Mouse (Mus musculus) MEL (cell line): ENCODE results near the gene Rtn2. TPM values are rescaled to one million over a fixed set of nuclear protein-coding genes. Genes with fewer than 3 reads are reported as not detected.

ENCODE experiments used
- DNase-seq: peaks from one replicate; pipeline ENCODE4 v3.0.0; 2011; ENCODE audit warnings: low read depth, low spot score
- H3K27ac ChIP-seq: 2 replicates; pipeline ENCODE4 v1.5.1; 2012; ENCODE audit warnings: low read depth, mild to moderate bottlenecking, control low read depth, low read length, moderate library complexity; ENCODE audit not compliant: control insufficient read depth
- H3K27me3 ChIP-seq, 2 experiments: fragments of 150-350 bp in 1 of 2; sonication (generic) in 1 of 2; 2 replicates each; pipeline ENCODE4 v1.6.1; 2012; ENCODE audit warnings: low read length in 2 of 2, mild to moderate bottlenecking in 2 of 2, improper control_type of control experiment in 1 of 2, moderate library complexity in 1 of 2; ENCODE audit not compliant: insufficient read depth in 2 of 2, control insufficient read depth in 1 of 2
- H3K36me3 ChIP-seq, 2 experiments: 2 replicates each; pipeline ENCODE4 v1.6.1; 2012 to 2014; ENCODE audit warnings: low read length in 2 of 2, improper control_type of control experiment in 1 of 2, inconsistent platforms in 1 of 2, mild to moderate bottlenecking in 1 of 2; ENCODE audit not compliant: insufficient read depth in 2 of 2, control insufficient read depth in 1 of 2
- H3K4me1 ChIP-seq, 2 experiments: fragments of 150-350 bp in 1 of 2; sonication (generic) in 1 of 2; 2 replicates each; pipeline ENCODE4 v1.6.1; 2012; ENCODE audit warnings: low read length in 2 of 2, improper control_type of control experiment in 1 of 2, mild to moderate bottlenecking in 1 of 2; ENCODE audit not compliant: insufficient read depth in 2 of 2, control insufficient read depth in 1 of 2
- H3K4me3 ChIP-seq, 2 experiments: fragments of 150-350 bp in 1 of 2; sonication (generic) in 1 of 2; 2 replicates each; pipeline ENCODE4 v1.5.1; 2012; ENCODE audit warnings: low read depth in 2 of 2, low read length in 2 of 2, mild to moderate bottlenecking in 2 of 2, moderate library complexity in 2 of 2, control low read depth in 1 of 2, improper control_type of control experiment in 1 of 2; ENCODE audit not compliant: control insufficient read depth in 1 of 2, insufficient read depth in 1 of 2
- H3K79me2 ChIP-seq: 2 replicates; pipeline ENCODE4 v1.6.1; 2012; ENCODE audit warnings: mild to moderate bottlenecking, low read length, moderate library complexity; ENCODE audit not compliant: control insufficient read depth, poor library complexity, insufficient read depth
- H3K9ac ChIP-seq: 2 replicates; pipeline ENCODE4 v1.6.1; 2012; ENCODE audit warnings: low read depth, mild to moderate bottlenecking, control low read depth, low read length, moderate library complexity; ENCODE audit not compliant: control insufficient read depth, poor library complexity, severe bottlenecking
- H3K9me3 ChIP-seq: fragments of 150-350 bp; sonication (generic); replicated peaks from 2 replicates; pipeline ENCODE4 v1.6.1; 2012; ENCODE audit warnings: mild to moderate bottlenecking, low read length, improper control_type of control experiment, moderate library complexity; ENCODE audit not compliant: insufficient read depth
- BHLHE40 ChIP-seq: IDR thresholded peaks from 2 replicates; pipeline ENCODE4 v1.6.1; 2012; ENCODE audit warnings: low read depth, mild to moderate bottlenecking, inconsistent platforms, low read length, improper control_type of control experiment, borderline replicate concordance
- CHD1 ChIP-seq: IDR thresholded peaks from 2 replicates; pipeline ENCODE4 v1.6.1; 2012; ENCODE audit warnings: low read depth, mild to moderate bottlenecking, inconsistent platforms, low read length, improper control_type of control experiment
- CTCF ChIP-seq, 3 experiments: IDR thresholded peaks in 2 of 3; conservative IDR thresholded peaks in 1 of 3; 2 replicates each; pipeline ENCODE4 v1.5.1; 2011 to 2012; ENCODE audit warnings: low read length in 3 of 3, low read depth in 2 of 3, mild to moderate bottlenecking in 2 of 3, improper control_type of control experiment in 1 of 3, inconsistent platforms in 1 of 3, mixed read lengths in 1 of 3, moderate library complexity in 1 of 3; ENCODE audit not compliant: control insufficient read depth in 1 of 3, insufficient read depth in 1 of 3, poor library complexity in 1 of 3, severe bottlenecking in 1 of 3
- ELF1 ChIP-seq: IDR thresholded peaks from 2 replicates; pipeline ENCODE4 v1.6.1; 2014; ENCODE audit warnings: low read depth, mild to moderate bottlenecking, inconsistent platforms, low read length, improper control_type of control experiment, moderate library complexity
- EP300 ChIP-seq, 2 experiments: IDR thresholded peaks; 2 replicates each; pipeline ENCODE4 v1.6.1; 2011; ENCODE audit warnings: improper control_type of control experiment in 2 of 2, low read length in 2 of 2, low read depth in 1 of 2, mild to moderate bottlenecking in 1 of 2
- GABPA ChIP-seq: IDR thresholded peaks from 2 replicates; pipeline ENCODE4 v1.6.1; 2012; ENCODE audit warnings: low read depth, mild to moderate bottlenecking, inconsistent platforms, low read length, improper control_type of control experiment, moderate library complexity
- GATA1 ChIP-seq: IDR thresholded peaks from 2 replicates; pipeline ENCODE4 v1.6.1; 2011; ENCODE audit warnings: low read depth, low read length, improper control_type of control experiment
- JUND ChIP-seq: IDR thresholded peaks from 2 replicates; pipeline ENCODE4 v1.6.1; 2011; ENCODE audit warnings: low read depth, mild to moderate bottlenecking, improper control_type of control experiment, low read length
- KAT2A ChIP-seq: conservative IDR thresholded peaks from 2 replicates; pipeline ENCODE4 v1.6.1; 2012; ENCODE audit warnings: low read depth, low read length, improper control_type of control experiment, inconsistent platforms
- MAZ ChIP-seq: IDR thresholded peaks from 2 replicates; pipeline ENCODE4 v1.6.1; 2012; ENCODE audit warnings: low read depth, mild to moderate bottlenecking, inconsistent platforms, low read length, improper control_type of control experiment
- MXI1 ChIP-seq: IDR thresholded peaks from 2 replicates; pipeline ENCODE4 v1.6.1; 2011; ENCODE audit warnings: mild to moderate bottlenecking, low read depth, low read length, improper control_type of control experiment
- MYC ChIP-seq: IDR thresholded peaks from 2 replicates; pipeline ENCODE4 v1.6.1; 2011; ENCODE audit warnings: low read depth, mild to moderate bottlenecking, low read length, improper control_type of control experiment, moderate library complexity
- NELFE ChIP-seq: IDR thresholded peaks from 2 replicates; pipeline ENCODE4 v1.6.1; 2011; ENCODE audit warnings: low read depth, low read length, improper control_type of control experiment
- NRF1 ChIP-seq: IDR thresholded peaks from 2 replicates; pipeline ENCODE4 v1.6.1; 2014; ENCODE audit warnings: low read depth, mild to moderate bottlenecking, inconsistent platforms, low read length, improper control_type of control experiment, moderate library complexity; ENCODE audit not compliant: poor library complexity, insufficient read depth, severe bottlenecking
- SMC3 ChIP-seq: IDR thresholded peaks from 2 replicates; pipeline ENCODE4 v1.6.1; 2011; ENCODE audit warnings: low read depth, low read length, improper control_type of control experiment
- TAL1 ChIP-seq: IDR thresholded peaks from 2 replicates; pipeline ENCODE4 v1.6.1; 2012; ENCODE audit warnings: mild to moderate bottlenecking, inconsistent platforms, low read length, moderate library complexity, mixed read lengths
- TCF12 ChIP-seq: IDR thresholded peaks from 2 replicates; pipeline ENCODE4 v1.6.1; 2014; ENCODE audit warnings: low read depth, mild to moderate bottlenecking, inconsistent platforms, low read length, improper control_type of control experiment, moderate library complexity
- UBTF ChIP-seq: IDR thresholded peaks from 2 replicates; pipeline ENCODE4 v1.6.1; 2012; ENCODE audit warnings: low read depth, mild to moderate bottlenecking, inconsistent platforms, low read length, improper control_type of control experiment, moderate library complexity, borderline replicate concordance; ENCODE audit not compliant: insufficient read depth
- USF2 ChIP-seq, 2 experiments: IDR thresholded peaks; 2 replicates each; pipeline ENCODE4 v1.6.1; 2011 to 2012; ENCODE audit warnings: improper control_type of control experiment in 2 of 2, low read length in 2 of 2, borderline replicate concordance in 1 of 2, inconsistent platforms in 1 of 2, low read depth in 1 of 2, mild to moderate bottlenecking in 1 of 2; ENCODE audit not compliant: insufficient read depth in 1 of 2
- ZMIZ1 ChIP-seq: IDR thresholded peaks from 2 replicates; pipeline ENCODE4 v1.6.1; 2012; ENCODE audit warnings: low read depth, mild to moderate bottlenecking, inconsistent platforms, low read length, improper control_type of control experiment, moderate library complexity
- polyA plus RNA-seq, 2 experiments: library from polyadenylated mRNA; stranded (reverse) in 1 of 2; unstranded in 1 of 2; fragments of >175 nt in 1 of 2; fragments of >200 nt in 1 of 2; gene quantifications; 2 replicates each; pipeline versions ENCODE4 v1.2.1 to v1.2.4; 2012; ENCODE audit warnings: low replicate concordance in 2 of 2, low read depth in 1 of 2; ENCODE audit not compliant: insufficient read length in 2 of 2, insufficient read depth in 1 of 2, missing spikeins in 1 of 2
- total RNA-seq: library from RNA; depleted of rRNA; stranded (reverse); fragments of 300-350 nt; gene quantifications from 2 replicates; pipeline ENCODE4 v1.2.3, GENCODE M21; 2012

Rtn2 gene
- total and polyA plus RNA-seq, 3 experiments: 0.27 to 1.4 TPM; not detected in 1

- Histone ChIP-seq H3K4me3 (no peak overlapping the region), H3K79me2 (peaks cover 47% of the 10 kb centered on the region), H3K27me3 (no peaks in the 10 kb centered on the region), H3K4me1 (peaks cover 9 to 40% of the 10 kb centered on the region in 2 experiments), H3K27ac (peak overlapping the region; percentile 77), H3K9me3 (no peaks in the 10 kb centered on the region), H3K36me3 (peaks cover 0 to 29% of the 10 kb centered on the region in 2 experiments; a peak in 3 of 4 replicates), H3K9ac (peak overlapping the region; percentile 44)
- TF ChIP-seq GABPA: no peak
- no peak for TF ChIP-seq TCF12
- TF ChIP-seq MXI1: no peak
- TF ChIP-seq MYC: no peak
- TF ChIP-seq NRF1: no peak
- no peak for TF ChIP-seq UBTF
- no peak for TF ChIP-seq CHD1
- TF ChIP-seq BHLHE40: no peak
- TF ChIP-seq KAT2A: no peak
- TF ChIP-seq NELFE: no peak
- TF ChIP-seq USF2 (IDR thresholded peaks at IDR 0.05; ENCODE audit: borderline replicate concordance in 1 of 2, insufficient read depth in 1 of 2, low read depth in 1 of 2, low read length in 2 of 2): no peak
- no peak for TF ChIP-seq SMC3
- no peak for TF ChIP-seq ELF1
- TF ChIP-seq EP300 (IDR thresholded peaks at IDR 0.05; ENCODE audit: low read depth in 1 of 2, low read length in 2 of 2): no peak
- no peak for TF ChIP-seq GATA1
- TF ChIP-seq ZMIZ1: no peak
- no peak for TF ChIP-seq JUND
- no peak for TF ChIP-seq TAL1
- TF ChIP-seq MAZ: no peak
- no peak for TF ChIP-seq CTCF (IDR thresholded peaks at IDR 0.05 in 2 of 3, conservative IDR thresholded peaks at IDR 0.05 in 1 of 3; ENCODE audit: control insufficient read depth in 1 of 3, insufficient read depth in 1 of 3, low read depth in 2 of 3, low read length in 3 of 3, poor library complexity in 1 of 3, severe bottlenecking in 1 of 3)
- no peak for DNase-seq
These were observed 15.4 kb upstream of the Rtn2 start for GRCm38 (mm10) chr7:19267051-19267450.
